Mouse (Mus musculus): Measurements from ENCODE around the gene Olfr552. TPM values are rescaled to one million over a fixed set of nuclear protein-coding genes. Genes with fewer than 3 reads are reported as not detected.

Olfr552 gene
- not detected for polyA plus RNA-seq (2021)

GRCm38 (mm10) chr7:102597378-102598031 lies at the start of gene Olfr552:
Olfr552 (plus strand) TSS chr7:102597770.
- in situ Hi-C loops (cut with MboI; ENCODE audit: low pct_unique_long_range_greater_than_20kb), result no loop called here
- DNase-seq (ENCODE audit: low read depth, low spot score) (no peak), ATAC-seq (no peak)
- peaks cover 5% of the 10 kb centered on the region for H3K27me3 ChIP-seq
- TF ChIP-seq CTCF (IDR thresholded peaks at IDR 0.05), result no peak
- POLR2A ChIA-PET, result no interaction called here
- CTCF ChIA-PET, result no interaction called here

GRCm38 (mm10) chr7:102549570-102549969 lies 48.0 kb upstream of the Olfr552 start, which contains the start of gene Olfr549:
Olfr549 (plus strand) TSS chr7:102549870.
- ChIA-PET POLR2A (no interaction called here), CTCF (no interaction called here)
- in situ Hi-C loops (cut with MboI; ENCODE audit: low pct_unique_long_range_greater_than_20kb), result no loop called here
- no peak for TF ChIP-seq CTCF (IDR thresholded peaks at IDR 0.05)
- ATAC-seq (no peak), DNase-seq (ENCODE audit: low read depth, low spot score) (no peak)
- peaks cover 13% of the 10 kb centered on the region for H3K27me3 ChIP-seq

- ChIA-PET CTCF (no interaction called here), POLR2A (no interaction called here)
- no peak for TF ChIP-seq CTCF (IDR thresholded peaks at IDR 0.05)
- ATAC-seq (no peak), DNase-seq (ENCODE audit: low read depth, low spot score) (no peak)
- H3K27me3 ChIP-seq, result no peaks in the 10 kb centered on the region
- in situ Hi-C loops (cut with MboI; ENCODE audit: low pct_unique_long_range_greater_than_20kb), result no loop called here
Observed at GRCm38 (mm10) chr7:102553279-102553678, 44.3 kb upstream of the Olfr552 start.

GRCm38 (mm10) chr7:102564999-102565997 lies 32.3 kb upstream of the Olfr552 start, which contains the start of gene Trim21:
Trim21 (minus strand) TSS chr7:102565486.
- CTCF ChIA-PET, result no interaction called here
- DNase-seq (ENCODE audit: low read depth, low spot score) (peak; percentile 41), ATAC-seq (peak; percentile 100)
- POLR2A ChIA-PET, result no interaction called here
- in situ Hi-C loops (cut with MboI; ENCODE audit: low pct_unique_long_range_greater_than_20kb), result no loop called here
- peaks cover 3% of the 10 kb centered on the region for H3K27me3 ChIP-seq
- no peak for TF ChIP-seq CTCF (IDR thresholded peaks at IDR 0.05)

GRCm38 (mm10) chr7:102566219-102566618 lies 31.4 kb upstream of the Olfr552 start:
- ATAC-seq (no peak), DNase-seq (ENCODE audit: low read depth, low spot score) (no peak)
- in situ Hi-C loops (cut with MboI; ENCODE audit: low pct_unique_long_range_greater_than_20kb), result no loop called here
- TF ChIP-seq CTCF (IDR thresholded peaks at IDR 0.05), result no peak
- ChIA-PET CTCF (no interaction called here), POLR2A (no interaction called here)
- H3K27me3 ChIP-seq, result peaks cover 6% of the 10 kb centered on the region

- TF ChIP-seq CTCF (IDR thresholded peaks at IDR 0.05), result no peak
- POLR2A ChIA-PET, result no interaction called here
- CTCF ChIA-PET, result no interaction called here
Observed at GRCm38 (mm10) chr7:102571142-102571541, 26.4 kb upstream of the Olfr552 start, which contains the start of gene Olfr550. Olfr550 (plus strand) TSS chr7:102571442.

GRCm38 (mm10) chr7:102573174-102573830 lies 24.3 kb upstream of the Olfr552 start:
- DNase-seq (ENCODE audit: low read depth, low spot score) (no peak), ATAC-seq (no peak)
- H3K27me3 ChIP-seq, result peaks cover 11% of the 10 kb centered on the region
- in situ Hi-C loops (cut with MboI; ENCODE audit: low pct_unique_long_range_greater_than_20kb), result no loop called here
- ChIA-PET CTCF (interaction anchor here (1.4 kb wide), 1 partner anchor 8 kb away, joined by 3 read pairs; no protein-coding TSS in a partner anchor), POLR2A (no interaction called here)
- no peak for TF ChIP-seq CTCF (IDR thresholded peaks at IDR 0.05)

More at GRCm38 (mm10) chr7:102571142-102571541, 26.4 kb upstream of the Olfr552 start, which contains the start of gene Olfr550:
- no peak for ATAC-seq
- H3K27me3 ChIP-seq, result peaks cover 11% of the 10 kb centered on the region
- DNase-seq (ENCODE audit: low read depth, low spot score), result no peak
- in situ Hi-C loops (cut with MboI; ENCODE audit: low pct_unique_long_range_greater_than_20kb), result no loop called here

- ATAC-seq, result no peak
- POLR2A ChIA-PET, result no interaction called here
- CTCF ChIA-PET, result no interaction called here
- in situ Hi-C loops (cut with MboI; ENCODE audit: low pct_unique_long_range_greater_than_20kb), result no loop called here
- TF ChIP-seq CTCF (IDR thresholded peaks at IDR 0.05), result no peak
- peaks cover 5% of the 10 kb centered on the region for H3K27me3 ChIP-seq
- no peak for DNase-seq (ENCODE audit: low read depth, low spot score)
Observed at GRCm38 (mm10) chr7:102575998-102576397, 21.6 kb upstream of the Olfr552 start.

- no peak for TF ChIP-seq CTCF (IDR thresholded peaks at IDR 0.05)
- ATAC-seq, result no peak
- no peak for DNase-seq (ENCODE audit: low read depth, low spot score)
- ChIA-PET POLR2A (no interaction called here), CTCF (no interaction called here)
- in situ Hi-C loops (cut with MboI; ENCODE audit: low pct_unique_long_range_greater_than_20kb), result no loop called here
- no peaks in the 10 kb centered on the region for H3K27me3 ChIP-seq
Observed at GRCm38 (mm10) chr7:102591786-102592185, 5.8 kb upstream of the Olfr552 start, which contains the start of gene Olfr551. Olfr551 (minus strand) TSS chr7:102591886.

GRCm38 (mm10) chr7:102618118-102618517 lies 20.5 kb downstream of the Olfr552 start, which contains the start of gene Olfr553:
Olfr553 (minus strand) TSS chr7:102618218.
- in situ Hi-C loops (cut with MboI; ENCODE audit: low pct_unique_long_range_greater_than_20kb), result no loop called here
- peaks cover 17% of the 10 kb centered on the region for H3K27me3 ChIP-seq
- ChIA-PET CTCF (no interaction called here), POLR2A (no interaction called here)
- no peak for TF ChIP-seq CTCF (IDR thresholded peaks at IDR 0.05)
- DNase-seq (ENCODE audit: low read depth, low spot score) (no peak), ATAC-seq (no peak)

Measured in Patski (cell line).